Mouse (Mus musculus): ENCODE measurements at regions not wholly inside any gene's neighbourhood (a gene's known extent, or its start where the extent isn't known, plus 50 kb on each side); places are given as distances from the start of the nearest gene placed in this dataset.
A peak's percentile ranks its signal among the peaks of the same experiment; 100 is the strongest.
"Not testable (repeated sequence)": the region's sequence is repeated elsewhere in the genome, so short reads cannot be mapped to it uniquely, and the experiment has no call there.

DNA sequence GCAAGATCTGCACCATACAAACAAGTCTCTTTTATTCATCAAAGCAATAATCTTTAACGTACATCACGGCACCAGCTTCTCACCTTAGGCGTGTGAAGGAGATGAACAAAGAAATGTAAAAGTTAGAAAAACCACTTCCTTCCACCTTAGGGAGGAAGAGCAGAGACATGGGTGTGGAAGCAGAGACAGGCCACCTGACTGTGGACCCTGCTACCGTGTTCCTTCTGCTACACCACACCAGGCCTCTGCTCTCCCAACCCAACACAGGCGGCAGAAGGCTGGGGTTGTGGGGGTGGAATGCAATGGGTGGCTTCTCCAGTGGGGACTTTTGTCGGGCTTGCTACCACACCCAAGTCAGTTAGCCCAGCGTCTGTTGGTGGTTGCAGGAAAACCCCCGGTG lies 540.2 kb upstream of the Gm10131 start:
- DNase-seq (ENCODE audit: low spot score in 2 of 2) = peak in 1 of 2 experiments; percentile 5

DNA sequence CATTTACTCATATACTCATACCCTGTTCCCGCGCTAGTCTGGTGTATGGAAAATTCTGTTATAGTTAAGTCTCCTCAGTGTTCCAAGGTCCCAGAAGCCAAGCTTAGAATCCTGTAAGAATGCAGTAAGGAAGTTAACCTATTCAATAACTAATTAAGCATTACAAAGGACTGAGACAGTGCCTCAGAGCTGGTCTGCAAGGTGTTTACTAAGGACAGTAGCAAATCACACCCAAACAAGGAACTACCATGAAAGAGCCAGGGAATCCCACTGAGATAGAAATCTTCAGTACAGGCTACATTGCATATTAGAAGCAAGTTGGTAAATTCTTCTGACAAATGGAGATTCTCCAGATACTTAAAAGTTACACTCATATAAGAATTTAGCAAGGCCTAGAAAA lies 516.7 kb upstream of the Gm10131 start:
- DNase-seq (ENCODE audit: low spot score in 2 of 2) = not testable (repeated sequence)

DNA sequence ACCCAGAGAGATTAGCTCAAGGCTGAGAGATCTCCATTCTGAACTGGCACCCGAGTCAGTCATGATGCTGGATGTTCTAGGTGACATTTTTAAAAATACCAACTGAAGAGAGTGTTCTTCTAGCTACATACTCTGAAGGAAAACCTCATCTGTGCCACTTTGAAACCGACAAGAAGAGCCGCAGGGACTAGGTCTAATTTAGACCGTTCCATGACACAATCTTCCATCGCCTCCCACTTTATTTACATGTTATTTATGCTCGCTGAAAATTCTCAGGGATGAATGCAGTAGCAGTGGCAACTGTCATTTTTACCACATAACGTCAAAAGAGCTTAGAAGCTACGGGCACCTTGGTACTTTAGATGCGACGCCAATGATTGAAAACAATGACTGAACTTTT lies 514.1 kb upstream of the Gm10131 start:
- DNase-seq (ENCODE audit: low spot score in 2 of 2) = no peak

DNA sequence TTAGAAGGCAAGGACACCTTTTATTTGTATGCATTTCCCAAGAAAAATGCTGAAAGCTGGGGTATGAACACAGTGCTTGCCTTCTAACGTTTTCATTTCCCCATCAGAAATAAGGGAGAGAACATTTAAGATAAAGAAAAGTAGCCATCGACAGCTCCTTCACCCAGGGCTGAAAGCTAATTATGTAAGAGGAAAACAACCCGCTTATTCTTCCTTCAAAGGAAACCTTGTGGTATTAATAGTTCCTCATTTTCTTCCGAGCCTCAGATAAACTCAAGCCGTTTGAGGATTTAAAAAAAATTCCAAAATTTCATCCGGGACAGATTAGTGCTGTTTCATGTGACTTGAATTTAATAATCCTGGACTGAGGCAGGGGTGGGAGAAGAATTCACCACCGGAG lies 512.2 kb upstream of the Gm10131 start:
- DNase-seq (ENCODE audit: low spot score in 2 of 2) = no peak

DNA sequence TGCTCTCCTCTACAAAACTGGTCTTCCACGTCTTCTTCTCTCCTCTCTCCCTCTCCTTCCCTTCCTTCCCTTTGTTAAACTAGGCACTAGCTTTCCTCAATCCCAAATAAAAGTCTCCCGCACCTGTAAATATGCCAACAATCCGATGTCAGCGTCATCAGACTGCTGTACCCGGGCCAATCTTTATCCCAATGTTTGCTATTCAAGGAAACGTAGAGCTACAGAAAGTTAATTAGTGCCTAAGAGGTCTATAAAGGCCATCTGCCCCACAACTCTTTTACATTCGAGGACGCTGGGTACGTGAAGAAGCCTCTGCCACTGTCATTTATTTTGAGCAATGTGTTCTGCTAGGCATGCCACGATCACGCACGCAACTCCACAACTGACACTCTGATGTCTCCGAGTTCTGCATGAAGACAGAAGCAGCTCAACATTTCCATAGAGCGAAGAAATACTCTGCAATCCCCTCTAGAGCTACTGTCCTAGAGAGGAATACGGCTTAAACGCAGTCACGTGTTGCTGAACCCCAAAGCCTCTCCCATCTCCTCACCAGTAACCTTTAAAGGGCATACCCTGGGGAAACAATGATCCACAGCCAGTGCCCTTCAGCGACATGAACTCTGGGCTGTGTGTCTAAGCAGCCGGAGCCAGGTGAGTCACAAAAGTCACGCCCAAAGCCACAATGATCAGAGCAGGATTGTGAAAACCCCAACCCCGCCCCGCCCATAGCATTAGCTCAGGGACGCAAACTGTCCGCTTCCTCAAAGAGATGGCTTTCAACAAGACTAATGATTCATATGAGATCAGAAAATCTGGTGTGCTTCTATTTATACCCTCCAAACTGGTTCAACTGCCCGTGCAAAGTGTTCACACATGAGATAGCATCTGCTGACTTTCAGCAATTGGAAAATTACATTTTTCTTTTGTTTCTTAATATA lies 510.9 kb upstream of the Gm10131 start:
- peak; percentile 41 to 44 for DNase-seq (ENCODE audit: low spot score in 2 of 2)

DNA sequence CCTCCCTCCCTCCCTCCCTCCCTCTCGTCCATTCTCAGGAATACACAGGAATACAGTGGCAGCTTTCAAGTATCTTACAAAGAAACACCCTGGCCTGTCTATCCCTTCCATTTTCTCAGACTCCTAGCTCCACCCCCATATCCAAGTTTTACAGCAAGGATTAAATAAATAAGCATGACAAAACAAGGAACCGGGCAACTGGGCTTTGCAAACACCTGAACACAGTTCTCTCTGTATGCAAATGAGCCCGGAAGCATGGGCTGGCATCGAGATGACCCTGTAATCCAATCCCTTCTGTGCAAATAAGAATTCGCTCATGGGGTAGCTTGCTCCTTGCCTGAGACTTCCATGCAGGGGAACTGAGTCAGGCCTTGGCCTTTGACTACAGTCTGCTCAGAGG lies 506.5 kb upstream of the Gm10131 start:
- no peak for DNase-seq (ENCODE audit: low spot score in 2 of 2)

DNA sequence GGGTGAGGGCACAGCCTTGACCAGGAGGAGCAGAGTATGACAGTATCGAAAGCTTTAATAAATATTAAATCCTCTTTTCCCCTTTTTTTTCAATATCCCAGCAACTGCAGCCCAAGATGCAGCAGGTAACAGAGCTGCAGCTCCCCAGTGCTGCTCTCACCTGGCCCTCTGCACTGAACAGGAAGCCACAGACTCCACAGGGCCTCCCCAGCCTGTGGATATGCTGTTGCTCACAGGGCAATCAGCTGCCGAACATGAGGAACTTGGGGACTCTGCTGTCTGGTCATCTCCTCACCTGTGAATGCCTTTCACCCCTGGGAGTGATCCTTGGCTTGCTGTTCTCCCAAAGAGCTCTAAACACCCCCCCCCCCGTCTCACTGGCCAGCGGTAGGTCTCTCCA lies 503.4 kb upstream of the Gm10131 start:
- no peak for DNase-seq (ENCODE audit: low spot score in 2 of 2)

DNA sequence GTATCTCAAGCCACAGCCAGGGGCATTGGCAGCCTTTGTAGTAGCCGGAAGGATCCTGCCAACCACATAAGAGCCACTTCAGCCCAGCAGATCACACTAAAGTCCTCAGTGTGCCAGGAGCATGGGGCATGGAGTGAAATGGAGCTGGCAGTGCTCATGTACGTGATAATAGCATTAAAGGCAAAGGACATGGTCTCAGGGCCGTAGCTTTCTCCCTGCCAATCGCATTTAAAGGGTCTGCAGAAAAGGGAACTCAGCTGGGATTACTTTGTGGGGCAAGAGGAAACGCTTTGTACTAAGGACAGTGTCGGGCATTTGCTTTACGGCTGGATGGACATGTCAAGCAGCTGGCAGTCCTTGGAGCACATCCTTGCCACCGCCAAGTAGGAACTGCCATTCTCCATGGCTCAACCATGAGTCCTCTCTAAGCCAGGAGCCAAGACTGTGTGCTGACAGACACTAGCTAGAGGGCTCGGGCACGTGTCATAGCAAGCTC lies 502.5 kb upstream of the Gm10131 start:
- DNase-seq (ENCODE audit: low spot score in 2 of 2) = no peak

DNA sequence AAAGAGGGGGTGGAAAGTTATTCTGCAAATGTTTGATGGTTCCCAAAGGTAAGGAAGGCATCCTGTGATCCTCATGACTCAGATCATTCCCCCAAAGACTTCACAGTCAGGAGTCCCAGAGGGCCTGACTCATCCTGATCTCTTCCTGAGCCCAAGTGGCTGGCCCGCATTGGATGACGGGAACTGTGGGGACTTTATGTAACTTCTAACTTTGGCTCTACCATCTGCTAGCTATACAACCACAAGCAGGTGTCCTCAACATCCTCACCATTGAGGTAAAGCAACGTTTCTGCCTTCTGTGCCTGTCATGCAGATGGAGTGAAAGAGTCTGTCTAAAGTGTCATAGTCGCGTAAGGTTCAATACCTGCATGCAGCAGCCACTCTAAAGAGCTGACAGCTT lies 501.6 kb upstream of the Gm10131 start:
- no peak for DNase-seq (ENCODE audit: low spot score in 2 of 2)

DNA sequence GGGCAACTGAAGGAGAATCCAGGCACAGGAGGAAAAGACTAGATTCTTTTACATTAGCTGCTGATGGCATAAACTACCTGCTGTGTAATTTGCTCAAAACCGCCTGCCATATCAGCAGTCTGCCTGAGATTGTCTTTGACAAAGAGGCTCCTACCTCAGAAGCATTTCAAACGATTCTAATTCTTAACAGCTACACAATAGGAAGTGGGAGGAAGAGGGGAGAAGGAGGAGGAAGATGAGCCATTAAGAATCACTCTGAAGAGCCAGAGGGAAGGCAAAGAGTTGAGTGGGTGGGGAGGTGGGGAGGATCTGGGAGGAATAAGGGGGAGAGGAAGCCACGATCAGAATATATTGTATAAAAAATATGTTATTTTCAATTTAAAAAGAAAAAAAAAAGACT lies 500.9 kb upstream of the Gm10131 start:
- no peak for DNase-seq (ENCODE audit: low spot score in 2 of 2)

DNA sequence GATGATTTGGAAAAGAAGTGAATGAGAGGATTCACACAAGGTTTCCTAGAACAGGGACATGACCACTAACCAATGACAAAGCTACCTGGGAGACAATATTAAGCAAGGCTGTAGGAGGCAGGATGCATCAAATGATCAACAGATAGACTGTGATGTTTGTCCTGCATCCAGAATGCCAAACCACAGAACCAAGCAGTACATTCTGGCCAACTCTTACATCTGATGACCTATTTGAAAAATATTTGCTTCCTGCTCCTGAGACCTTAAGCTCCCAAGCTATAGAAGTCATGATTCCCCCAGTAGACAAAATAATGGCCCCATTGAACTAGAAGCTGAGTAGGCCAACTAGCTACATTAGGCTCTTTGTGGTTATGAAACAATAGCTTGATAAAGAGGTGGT lies 498.6 kb upstream of the Gm10131 start:
- no peak for DNase-seq (ENCODE audit: low spot score in 2 of 2)

DNA sequence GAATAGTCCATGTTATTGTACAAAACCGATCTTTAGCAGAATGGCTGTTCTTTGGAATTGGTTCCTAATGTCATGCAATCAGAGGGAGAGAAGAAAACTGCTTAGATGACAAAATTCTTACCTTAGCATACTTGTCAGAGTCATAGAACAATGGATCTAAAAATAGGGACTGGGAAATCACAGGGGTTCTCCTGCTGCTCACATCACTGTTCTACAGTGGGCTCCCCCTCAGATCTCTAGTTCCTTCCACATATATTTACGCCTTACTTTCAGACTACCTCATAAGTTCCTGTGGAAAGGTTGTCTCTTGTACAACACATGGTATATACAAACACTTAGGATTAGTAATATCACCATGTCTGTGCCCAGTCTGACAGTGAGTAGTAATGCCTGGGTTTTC lies 495.9 kb upstream of the Gm10131 start:
- no peak for DNase-seq (ENCODE audit: low spot score in 2 of 2)

DNA sequence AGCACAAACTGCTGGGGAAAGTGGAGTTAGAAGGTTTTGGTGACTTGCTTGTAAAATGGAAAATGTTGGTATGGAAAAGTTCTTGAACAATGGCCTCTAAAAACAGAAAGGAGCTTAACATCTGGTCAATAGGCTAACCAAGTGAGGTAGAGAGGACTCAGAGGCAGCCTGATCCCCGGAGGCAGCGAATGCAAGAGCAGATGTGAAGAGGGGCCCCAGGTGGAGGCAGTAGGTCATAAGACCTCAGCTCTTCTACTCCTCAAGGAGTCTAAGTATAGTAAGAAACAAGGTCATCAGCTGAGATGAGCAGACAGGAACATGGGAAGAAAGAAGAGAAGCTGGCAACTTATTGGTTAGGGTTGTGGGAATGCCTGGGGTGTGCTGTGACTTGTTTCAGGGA lies 493.5 kb upstream of the Gm10131 start:
- no peak for DNase-seq (ENCODE audit: low spot score in 2 of 2)

DNA sequence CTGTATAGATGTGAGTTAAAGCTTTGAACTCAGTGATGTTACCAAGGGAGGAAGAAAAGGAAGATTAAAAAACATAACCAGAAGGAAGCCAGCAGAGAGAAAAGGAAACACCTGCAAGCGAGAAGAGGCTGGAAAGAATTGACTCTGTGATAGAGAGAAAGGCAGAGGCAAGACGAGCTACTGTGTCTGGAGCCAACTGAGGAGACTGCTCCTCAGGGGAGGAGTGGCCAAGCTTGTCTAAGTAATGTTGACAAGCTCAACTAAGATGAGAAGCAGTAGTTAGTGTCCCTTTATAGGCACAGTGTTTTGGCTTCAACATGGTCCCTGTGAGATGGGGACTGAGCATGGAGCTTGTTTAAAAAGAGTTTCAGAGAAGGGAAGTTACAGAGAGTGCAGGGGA lies 493.0 kb upstream of the Gm10131 start:
- no peak for DNase-seq (ENCODE audit: low spot score in 2 of 2)

DNA sequence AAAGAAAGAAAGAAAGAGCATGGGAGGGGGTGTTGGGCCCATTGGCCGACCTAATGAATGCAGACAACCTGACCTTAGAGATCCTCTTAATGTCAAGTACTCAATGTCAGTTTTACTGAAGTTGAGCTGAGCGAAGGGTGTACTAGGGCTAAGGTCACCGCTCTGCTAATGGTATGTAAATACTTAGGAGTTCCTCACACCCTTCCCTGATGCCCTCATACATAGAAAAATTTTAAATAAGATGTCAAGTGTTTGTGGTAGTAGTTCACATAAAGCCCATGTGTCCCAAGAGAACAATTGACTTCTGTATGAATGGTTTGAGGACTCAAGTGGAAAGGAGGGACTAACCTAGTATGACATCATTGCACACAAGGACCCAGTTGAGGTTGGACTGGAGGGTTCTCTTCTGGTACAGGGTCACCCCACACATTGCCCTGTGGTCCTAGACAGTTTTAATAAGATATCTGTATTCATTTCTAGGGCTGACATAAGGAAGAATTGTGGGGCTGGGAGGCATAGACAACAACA lies 490.0 kb upstream of the Gm10131 start:
- DNase-seq (ENCODE audit: low spot score in 2 of 2) = no peak

DNA sequence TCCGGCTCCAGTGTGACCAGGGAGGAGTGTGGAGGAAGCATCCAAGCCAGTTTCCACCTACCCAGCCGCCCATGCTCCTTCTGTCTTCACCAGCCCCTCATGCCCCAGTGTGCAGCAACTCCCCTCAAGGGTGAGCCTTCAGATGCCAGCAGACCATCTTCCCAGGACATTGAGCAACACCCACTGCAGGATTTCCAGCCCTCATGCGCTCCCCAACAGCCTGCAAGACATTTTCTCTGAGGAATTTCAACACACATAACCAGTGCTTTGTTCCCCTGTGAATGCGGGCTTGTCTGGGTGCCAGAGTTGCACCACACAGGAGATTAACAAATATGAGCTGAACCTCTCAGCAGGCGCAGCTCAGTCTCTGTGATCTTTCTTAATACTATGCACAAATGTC lies 489.3 kb upstream of the Gm10131 start:
- DNase-seq (ENCODE audit: low spot score in 2 of 2) = no peak

DNA sequence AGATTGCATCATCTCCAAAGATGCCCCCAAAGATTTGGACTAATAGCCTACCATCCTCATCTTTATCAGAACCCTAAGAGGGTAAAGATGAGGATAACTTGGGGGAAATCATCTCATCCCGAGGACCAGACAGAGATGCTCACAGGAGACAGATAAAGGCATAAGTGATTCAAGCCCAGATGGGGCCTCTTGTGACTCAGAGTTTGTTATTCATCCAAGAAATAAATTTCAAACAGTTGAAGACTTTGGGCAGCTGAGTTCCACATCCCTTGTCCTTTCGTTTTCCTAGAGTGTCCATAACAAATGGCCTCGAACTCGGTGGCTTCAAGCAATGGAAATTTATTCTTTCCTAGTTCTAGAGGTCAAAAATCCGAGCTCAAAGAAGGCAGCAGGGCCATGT lies 485.1 kb upstream of the Gm10131 start:
- no peak for DNase-seq (ENCODE audit: low spot score in 2 of 2)

DNA sequence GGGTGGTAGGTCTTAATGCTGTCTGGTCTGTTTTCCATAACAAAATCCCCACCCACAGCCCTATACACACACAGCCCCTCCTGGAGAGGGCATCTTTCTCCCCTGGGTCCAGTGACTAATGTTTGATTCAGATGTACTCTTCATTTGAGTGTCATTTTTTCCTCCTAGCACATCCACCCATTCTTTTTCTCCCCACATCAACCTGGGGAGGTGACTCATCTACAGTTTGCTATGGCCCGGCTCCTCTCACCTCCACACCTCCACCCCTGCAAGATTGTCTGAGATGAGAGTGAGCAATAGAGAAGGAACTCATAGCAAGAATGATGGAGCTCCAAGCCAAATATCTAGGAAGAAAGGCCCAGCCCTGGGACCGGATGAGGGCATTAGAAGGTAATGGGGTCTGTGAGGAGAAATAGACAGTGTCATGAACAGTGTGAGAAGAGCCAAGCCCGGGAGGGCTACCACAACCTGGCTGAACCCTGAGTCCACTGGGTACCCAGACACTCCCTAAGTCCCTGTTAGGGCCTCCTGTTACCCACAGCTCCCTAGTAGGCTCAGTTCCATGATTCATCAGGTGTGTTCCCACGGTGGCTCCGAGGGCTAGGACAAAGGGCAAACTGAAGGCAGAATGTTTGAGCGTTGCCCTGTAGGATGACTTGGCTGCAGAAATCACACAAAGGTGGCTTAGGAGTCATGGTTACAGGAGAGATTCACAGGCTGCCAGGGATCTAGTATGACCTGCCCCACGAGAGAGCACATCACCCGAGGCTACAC lies 479.6 kb upstream of the Gm10131 start:
- DNase-seq (ENCODE audit: low spot score in 2 of 2) = no peak

DNA sequence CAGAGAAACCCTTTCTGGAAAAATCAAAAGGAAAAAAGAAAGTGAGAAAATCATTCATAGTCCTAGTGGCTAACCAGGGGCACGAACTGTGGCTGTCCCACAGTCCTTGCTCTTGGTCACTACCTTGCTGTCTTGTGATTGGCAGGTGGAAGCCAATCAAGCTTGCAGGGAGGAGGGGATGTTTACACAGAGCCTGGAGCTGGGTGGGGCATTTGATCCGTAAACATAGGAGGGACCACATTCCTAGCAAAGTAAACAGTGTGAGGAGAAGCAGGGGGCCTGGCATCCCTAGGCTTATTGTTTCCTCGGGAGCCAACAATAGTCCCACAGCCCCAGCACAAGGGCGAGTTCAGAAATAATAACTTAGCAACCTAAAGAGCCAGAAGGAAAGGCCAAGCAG lies 466.5 kb upstream of the Gm10131 start:
- no peak for DNase-seq (ENCODE audit: low spot score in 2 of 2)

DNA sequence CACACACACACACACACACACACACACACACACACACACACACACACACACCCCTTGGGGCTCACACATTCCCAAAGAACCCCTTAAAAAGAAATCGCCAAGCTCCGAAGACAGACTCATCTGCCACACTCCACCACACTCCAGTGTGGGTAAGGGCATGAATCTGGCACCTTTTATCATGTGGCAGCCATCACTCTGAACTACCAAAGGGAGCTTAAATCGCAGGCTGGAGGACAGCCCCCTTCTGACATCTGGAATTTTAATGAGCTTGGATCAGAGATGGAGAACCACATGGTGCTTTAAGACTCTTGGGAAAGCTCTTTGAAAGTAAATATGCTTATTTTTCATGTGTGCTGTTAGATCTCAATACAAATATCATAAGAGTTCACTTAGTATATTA lies 462.5 kb upstream of the Gm10131 start:
- no peak for DNase-seq (ENCODE audit: low spot score in 2 of 2)

DNA sequence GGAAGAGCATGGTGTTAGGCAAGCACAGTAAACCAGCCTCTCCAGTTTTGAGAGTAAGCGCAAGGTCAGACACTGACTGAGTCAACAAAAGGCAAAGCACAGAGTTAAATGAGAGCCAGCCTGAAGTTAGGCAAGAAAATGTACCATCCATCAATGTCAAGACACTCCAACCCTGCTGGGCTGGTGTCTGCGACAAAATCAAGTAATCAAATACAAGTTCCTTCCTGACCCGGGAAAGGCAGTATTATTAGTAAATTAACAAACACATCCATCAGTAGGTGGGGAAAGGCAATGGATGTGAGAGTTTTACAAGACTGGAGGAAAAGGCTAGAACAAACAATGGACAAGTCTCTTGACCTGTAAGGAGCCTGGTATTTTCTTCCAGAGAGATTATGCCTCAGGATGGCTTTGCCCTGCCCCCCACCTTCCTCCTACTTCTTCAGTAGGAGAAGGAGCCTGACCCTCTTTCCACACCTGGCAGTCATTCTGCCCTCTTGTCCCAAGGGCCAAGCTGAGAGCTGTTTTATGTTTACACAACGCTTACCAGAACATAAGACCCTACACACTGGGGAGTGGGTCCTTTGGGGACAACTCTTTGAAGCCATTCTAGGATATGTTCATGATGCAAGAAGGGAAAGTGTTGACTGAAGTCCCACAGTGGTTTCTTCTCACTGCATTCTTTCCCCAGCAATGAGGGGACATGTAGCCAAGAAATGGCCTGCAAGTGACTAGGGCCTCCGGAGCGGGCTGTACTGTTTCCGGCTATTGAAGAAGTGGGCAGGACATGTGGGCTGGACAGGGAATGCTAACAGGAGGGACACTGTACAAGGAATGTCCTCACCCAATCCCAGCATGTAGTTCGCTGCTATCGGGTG lies 461.7 kb upstream of the Gm10131 start:
- no peak for DNase-seq (ENCODE audit: low spot score in 2 of 2)

DNA sequence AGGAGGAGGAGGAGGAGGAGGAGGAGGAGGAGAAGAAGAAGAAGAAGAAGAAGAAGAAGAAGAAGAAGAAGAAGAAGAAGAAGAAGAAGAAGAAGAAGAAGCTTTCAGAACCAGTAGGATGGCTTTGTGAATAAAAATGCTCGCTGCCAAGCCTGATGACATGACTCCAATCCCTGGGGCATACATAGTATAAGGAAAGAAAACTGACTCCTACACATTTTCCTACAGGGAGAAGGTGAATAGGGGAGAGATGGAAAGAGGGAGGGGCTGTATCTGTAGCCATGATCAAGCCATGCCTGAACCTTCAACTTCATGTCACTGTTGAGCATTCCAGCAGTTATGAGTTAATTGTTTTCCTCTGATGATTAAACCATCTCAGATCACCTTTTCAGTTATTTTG lies 460.2 kb upstream of the Gm10131 start:
- DNase-seq (ENCODE audit: low spot score in 2 of 2) = no peak

All from spleen, postnatal 36 days (tissue).